Mouse (Mus musculus): ENCODE data around the gene Dnase1l2. TPM values are rescaled to one million over a fixed set of nuclear protein-coding genes. Genes with fewer than 3 reads are reported as not detected.

Gene Dnase1l2
- total RNA-seq, 1 experiment = 1.2 TPM

GRCm38 (mm10) chr17:24394456-24394855, 48.4 kb downstream of the Dnase1l2 start:
- H3K27ac ChIP-seq (ENCODE audit: insufficient read depth, low read depth, low read length, poor library complexity, severe bottlenecking) = no peak overlapping the region
- no peaks in the 10 kb centered on the region; the same call in 1 of the 2 replicates for H3K36me3 ChIP-seq (ENCODE audit: control insufficient read depth, insufficient read depth, low read length, poor library complexity, severe bottlenecking)
- TF ChIP-seq ZC3H11A (IDR thresholded peaks at IDR 0.05; ENCODE audit: borderline replicate concordance, low read depth, low read length) = no peak
- no peak for TF ChIP-seq ZNF384 (IDR thresholded peaks at IDR 0.05; ENCODE audit: low read depth, low read length)
- DNase-seq (ENCODE audit: low read depth, low spot score) = no peak
- H3K9me3 ChIP-seq (ENCODE audit: control insufficient read depth, insufficient read depth, low read depth, low read length) = no peaks in the 10 kb centered on the region
- in situ Hi-C loops (cut with MboI; ENCODE audit: low sequenced_read_pairs in 2 of 2, unreplicated experiment in 2 of 2) = no loop called here
- H3K9ac ChIP-seq (ENCODE audit: insufficient read depth, low read depth, low read length, poor library complexity, severe bottlenecking) = no peak overlapping the region
- H3K4me1 ChIP-seq (ENCODE audit: control insufficient read depth in 2 of 2, insufficient read depth in 2 of 2, low read length in 2 of 2, poor library complexity in 1 of 2) = peaks cover 0 to 3% of the 10 kb centered on the region in 2 experiments; a peak in 1 of 4 replicates
- no peak overlapping the region for H3K4me3 ChIP-seq (ENCODE audit: insufficient read depth in 1 of 2, low read depth in 1 of 2, low read length in 2 of 2, poor library complexity in 1 of 2, severe bottlenecking in 1 of 2)

DNA sequence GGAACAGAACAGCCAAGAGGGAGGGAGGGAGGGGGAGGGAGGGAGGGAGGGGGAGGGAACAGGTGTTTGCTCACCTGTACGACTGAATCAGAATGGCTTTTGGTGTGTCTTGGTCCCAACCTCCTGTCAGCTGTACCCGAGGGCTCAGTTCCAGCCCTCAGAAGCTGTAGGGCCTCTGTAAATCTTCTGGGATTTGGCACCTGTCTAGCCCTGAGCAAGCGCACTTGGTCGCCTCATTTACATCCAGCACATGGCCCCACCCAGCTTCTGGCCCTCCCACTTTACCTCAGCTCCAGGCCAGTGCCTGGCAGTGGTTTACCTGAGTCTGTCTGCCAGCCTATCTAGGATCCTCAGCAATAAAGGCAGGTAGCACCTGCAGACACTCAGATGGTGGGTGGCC, 49.4 kb downstream of the Dnase1l2 start:
- H3K36me3 ChIP-seq (ENCODE audit: control insufficient read depth, insufficient read depth, low read length, poor library complexity, severe bottlenecking) = no peaks in the 10 kb centered on the region; the same call in 1 of the 2 replicates
- no peak overlapping the region for H3K4me3 ChIP-seq (ENCODE audit: insufficient read depth in 1 of 2, low read depth in 1 of 2, low read length in 2 of 2, poor library complexity in 1 of 2, severe bottlenecking in 1 of 2)
- H3K4me1 ChIP-seq (ENCODE audit: control insufficient read depth in 2 of 2, insufficient read depth in 2 of 2, low read length in 2 of 2, poor library complexity in 1 of 2) = peaks cover 0 to 2% of the 10 kb centered on the region in 2 experiments; a peak in 1 of 4 replicates
- no peak for TF ChIP-seq ZNF384 (IDR thresholded peaks at IDR 0.05; ENCODE audit: low read depth, low read length)
- no peak overlapping the region for H3K9ac ChIP-seq (ENCODE audit: insufficient read depth, low read depth, low read length, poor library complexity, severe bottlenecking)
- in situ Hi-C loops (cut with MboI; ENCODE audit: low sequenced_read_pairs in 2 of 2, unreplicated experiment in 2 of 2) = no loop called here
- DNase-seq (ENCODE audit: low read depth, low spot score) = no peak
- no peaks in the 10 kb centered on the region for H3K9me3 ChIP-seq (ENCODE audit: control insufficient read depth, insufficient read depth, low read depth, low read length)
- no peak overlapping the region for H3K27ac ChIP-seq (ENCODE audit: insufficient read depth, low read depth, low read length, poor library complexity, severe bottlenecking)

- no peaks in the 10 kb centered on the region for H3K36me3 ChIP-seq (ENCODE audit: control insufficient read depth, insufficient read depth, low read length, poor library complexity, severe bottlenecking)
- H3K4me3 ChIP-seq (ENCODE audit: insufficient read depth in 1 of 2, low read depth in 1 of 2, low read length in 2 of 2, poor library complexity in 1 of 2, severe bottlenecking in 1 of 2) = no peak overlapping the region
- no peak overlapping the region for H3K9ac ChIP-seq (ENCODE audit: insufficient read depth, low read depth, low read length, poor library complexity, severe bottlenecking)
- no peaks in the 10 kb centered on the region for H3K9me3 ChIP-seq (ENCODE audit: control insufficient read depth, insufficient read depth, low read depth, low read length)
- H3K27ac ChIP-seq (ENCODE audit: insufficient read depth, low read depth, low read length, poor library complexity, severe bottlenecking) = no peak overlapping the region
- TF ChIP-seq HCFC1 (IDR thresholded peaks at IDR 0.05; ENCODE audit: borderline replicate concordance, insufficient read depth, low read length) = no peak
- TF ChIP-seq ZNF384 (IDR thresholded peaks at IDR 0.05; ENCODE audit: low read depth, low read length) = no peak
- no peak for TF ChIP-seq MAFK (IDR thresholded peaks at IDR 0.05; ENCODE audit: insufficient read depth, low read depth, low read length)
- no peak for TF ChIP-seq CHD2 (IDR thresholded peaks at IDR 0.05; ENCODE audit: low read depth, low read length)
- TF ChIP-seq ZC3H11A (IDR thresholded peaks at IDR 0.05; ENCODE audit: borderline replicate concordance, low read depth, low read length) = no peak
- peaks cover 0 to 2% of the 10 kb centered on the region in 2 experiments; a peak in 1 of 4 replicates for H3K4me1 ChIP-seq (ENCODE audit: control insufficient read depth in 2 of 2, insufficient read depth in 2 of 2, low read length in 2 of 2, poor library complexity in 1 of 2)
- in situ Hi-C loops (cut with MboI; ENCODE audit: low sequenced_read_pairs in 2 of 2, unreplicated experiment in 2 of 2) = no loop called here
- DNase-seq (ENCODE audit: low read depth, low spot score) = peak; percentile 34
Observed at GRCm38 (mm10) chr17:24391149-24391548, 51.8 kb downstream of the Dnase1l2 start.

Other genes with a start within 250 kb of the Dnase1l2 start
- gene Tbc1d24, start 237.5 kb downstream of the Dnase1l2 start, total RNA-seq (2012; rRNA removed) = 14.1 and 20.4 TPM in 2 replicates
- gene Ntn3, start 233.6 kb downstream of the Dnase1l2 start, total RNA-seq (2012; rRNA removed) = 2.7 and 4.1 TPM in 2 replicates
- gene Tedc2, start 222.3 kb downstream of the Dnase1l2 start, total RNA-seq (2012; rRNA removed) = 31.3 and 35.8 TPM in 2 replicates
- 143 and 239 TPM in 2 replicates for gene Ccnf, start 191.6 kb downstream of the Dnase1l2 start, total RNA-seq (2012; rRNA removed)
- gene Abca17, start 92.0 kb downstream of the Dnase1l2 start, total RNA-seq (2012; rRNA removed) = not detected in 2 replicates
- gene Abca3, start 91.2 kb downstream of the Dnase1l2 start, total RNA-seq (2012; rRNA removed) = 10.8 and 11.5 TPM in 2 replicates
- 107 and 138 TPM in 2 replicates for gene Rnps1, start 28.5 kb downstream of the Dnase1l2 start, total RNA-seq (2012; rRNA removed)
- 38.0 and 42.9 TPM in 2 replicates for gene Eci1, start 16.5 kb downstream of the Dnase1l2 start, total RNA-seq (2012; rRNA removed)
- gene E4f1, start 27.2 kb upstream of the Dnase1l2 start, total RNA-seq (2012; rRNA removed) = 23.4 and 38.2 TPM in 2 replicates
- 12.8 and 16.6 TPM in 2 replicates for gene Pgp, start 27.3 kb upstream of the Dnase1l2 start, total RNA-seq (2012; rRNA removed)
- 1.2 and 1.4 TPM in 2 replicates for gene Bricd5, start 30.8 kb upstream of the Dnase1l2 start, total RNA-seq (2012; rRNA removed)
- gene Mlst8, start 36.0 kb upstream of the Dnase1l2 start, total RNA-seq (2012; rRNA removed) = 24.2 and 32.8 TPM in 2 replicates
- 1.8 and 2.0 TPM in 2 replicates for gene Caskin1, start 45.5 kb upstream of the Dnase1l2 start, total RNA-seq (2012; rRNA removed)
- 149 and 228 TPM in 2 replicates for gene Traf7, start 84.8 kb upstream of the Dnase1l2 start, total RNA-seq (2012; rRNA removed)
- gene Rab26, start 91.1 kb upstream of the Dnase1l2 start, total RNA-seq (2012; rRNA removed) = 2.8 and 7.4 TPM in 2 replicates
- 27.8 and 35.9 TPM in 2 replicates for gene Pkd1, start 106.7 kb upstream of the Dnase1l2 start, total RNA-seq (2012; rRNA removed)
- 93.0 and 118 TPM in 2 replicates for gene Tsc2, start 189.5 kb upstream of the Dnase1l2 start, total RNA-seq (2012; rRNA removed)
- 39.4 and 43.0 TPM in 2 replicates for gene Nthl1, start 189.6 kb upstream of the Dnase1l2 start, total RNA-seq (2012; rRNA removed)
- gene Slc9a3r2, start 207.2 kb upstream of the Dnase1l2 start, total RNA-seq (2012; rRNA removed) = 11.4 and 22.7 TPM in 2 replicates
- 3.0 and 6.0 TPM in 2 replicates for gene Npw, start 215.4 kb upstream of the Dnase1l2 start, total RNA-seq (2012; rRNA removed)
- gene Zfp598, start 226.6 kb upstream of the Dnase1l2 start, total RNA-seq (2012; rRNA removed) = 39.7 and 55.9 TPM in 2 replicates
- gene Syngr3, start 246.8 kb upstream of the Dnase1l2 start, total RNA-seq (2012; rRNA removed) = 4.1 and 13.1 TPM in 2 replicates

Data from ES-E14 (cell line).